Mouse (Mus musculus) lung, postnatal 10 days (tissue): ENCODE results near the gene Flrt2.
A peak's percentile ranks its signal among the peaks of the same experiment; 100 is the strongest.
"Not testable (repeated sequence)": the region's sequence is repeated elsewhere in the genome, so short reads cannot be mapped to it uniquely, and the experiment has no call there.

Experiments used
- DNase-seq: peaks from one replicate; pipeline ENCODE4 v3.0.0; 2021

The Flrt2 gene

GRCm38 (mm10) chr12:95691961-95692767 is at the start of gene Flrt2:
Flrt2 (plus strand) TSS chr12:95692226.
- DNase-seq = peak; percentile 24

DNA sequence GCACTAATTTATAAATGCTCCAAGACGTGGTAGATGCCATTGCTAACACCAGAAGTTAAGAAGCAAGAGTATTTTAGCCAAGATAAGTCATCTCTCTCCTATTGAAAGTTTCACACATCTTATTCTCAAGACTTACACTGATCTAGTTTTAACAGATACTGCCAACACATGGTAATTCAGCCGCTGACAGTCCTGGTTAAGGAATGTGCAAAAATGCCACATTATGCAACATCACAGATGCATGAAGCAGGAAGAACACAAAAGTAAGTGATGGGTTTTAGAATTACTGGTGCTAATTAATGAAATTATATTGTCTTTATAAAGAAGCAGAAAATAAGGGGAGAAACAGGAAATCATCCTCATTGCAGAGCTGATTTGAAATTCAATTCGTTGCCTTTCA is 49.8 kb upstream of the Flrt2 start:
- DNase-seq = no peak

DNA sequence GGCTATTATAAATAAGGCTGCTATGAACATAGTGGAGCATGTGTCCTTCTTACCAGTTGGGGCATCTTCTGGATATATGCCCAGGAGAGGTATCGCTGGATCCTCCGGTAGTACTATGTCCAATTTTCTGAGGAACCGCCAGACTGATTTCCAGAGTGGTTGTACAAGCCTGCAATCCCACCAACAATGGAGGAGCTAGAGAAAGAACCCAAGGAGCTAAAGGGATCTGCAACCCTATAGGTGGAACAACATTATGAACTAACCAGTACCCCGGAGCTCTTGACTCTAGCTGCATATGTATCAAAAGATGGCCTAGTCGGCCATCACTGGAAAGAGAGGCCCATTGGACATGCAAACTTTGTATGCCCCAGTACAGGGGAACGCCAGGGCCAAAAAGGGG is 44.8 kb upstream of the Flrt2 start:
- DNase-seq = not testable (repeated sequence)

- DNase-seq = no peak
Observed at GRCm38 (mm10) chr12:95652172-95653156, 39.6 kb upstream of the Flrt2 start.

- DNase-seq = no peak
Observed at GRCm38 (mm10) chr12:95656594-95656993, 35.4 kb upstream of the Flrt2 start.

GRCm38 (mm10) chr12:95667296-95667695 is 24.7 kb upstream of the Flrt2 start:
- no peak for DNase-seq

GRCm38 (mm10) chr12:95675711-95676110 is 16.3 kb upstream of the Flrt2 start:
- no peak for DNase-seq

GRCm38 (mm10) chr12:95690819-95691218 is 1.2 kb upstream of the Flrt2 start:
- DNase-seq = peak; percentile 22

GRCm38 (mm10) chr12:95692948-95693650 is 1.1 kb downstream of the Flrt2 start:
- no peak for DNase-seq

DNA sequence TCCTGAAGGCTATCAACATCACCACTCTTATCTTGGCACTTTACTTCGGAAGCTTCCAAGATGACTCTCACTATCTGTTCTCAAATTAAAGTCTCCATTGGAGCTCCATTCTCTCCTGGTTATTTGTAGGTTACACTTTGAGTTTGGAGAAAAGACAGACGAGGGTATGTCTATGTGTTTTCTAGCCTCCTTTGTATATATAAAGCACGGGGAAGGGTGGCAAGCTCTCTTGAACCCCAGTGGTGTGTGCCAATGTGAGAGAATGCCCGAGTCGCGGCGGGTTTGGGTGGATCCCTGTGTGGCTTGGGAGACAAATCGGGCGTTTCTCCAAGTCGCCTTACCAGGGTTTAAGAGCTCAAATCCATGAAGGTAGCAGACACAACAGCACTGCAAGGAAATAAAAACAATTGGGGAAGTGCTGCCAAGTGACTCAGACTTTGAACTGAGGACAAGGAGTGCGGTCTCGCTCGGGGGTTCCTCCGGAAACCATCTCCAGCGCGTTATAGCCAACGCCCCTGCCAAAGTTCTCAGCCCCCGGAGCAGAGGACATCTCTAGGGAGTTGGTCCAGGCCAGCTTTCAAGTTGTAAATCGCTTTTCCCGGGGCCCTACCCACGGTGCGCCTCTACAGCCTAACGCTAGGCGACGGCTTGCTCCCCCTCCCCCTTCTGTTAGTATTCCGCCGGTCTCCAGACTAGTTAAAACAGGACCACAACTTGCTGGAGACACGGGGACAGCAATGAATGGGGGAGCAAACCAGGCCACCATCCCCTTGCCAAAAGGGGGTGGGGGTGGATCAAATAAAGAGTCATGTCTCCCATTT is 1.8 kb downstream of the Flrt2 start:
- peak; percentile 44 for DNase-seq

DNA sequence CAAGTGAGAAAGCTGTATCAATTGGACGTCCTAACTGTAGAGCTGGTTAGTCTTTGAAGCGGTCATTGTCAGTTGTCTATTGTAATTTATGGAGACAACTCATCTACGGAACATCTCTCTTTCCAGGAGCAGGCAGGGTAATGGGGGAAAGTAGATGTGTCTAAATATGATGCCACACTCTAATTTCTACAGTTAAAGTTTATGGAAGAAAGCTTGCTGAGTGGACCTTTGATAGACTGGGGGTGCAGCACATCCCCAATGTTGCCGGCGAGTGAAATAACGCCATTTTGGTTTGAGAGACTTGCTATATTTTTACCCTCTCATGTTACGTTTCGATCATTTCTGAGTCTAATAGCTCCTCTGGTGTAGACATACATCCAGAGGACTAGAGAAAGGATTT is 2.5 kb downstream of the Flrt2 start:
- peak; percentile 1 for DNase-seq

DNA sequence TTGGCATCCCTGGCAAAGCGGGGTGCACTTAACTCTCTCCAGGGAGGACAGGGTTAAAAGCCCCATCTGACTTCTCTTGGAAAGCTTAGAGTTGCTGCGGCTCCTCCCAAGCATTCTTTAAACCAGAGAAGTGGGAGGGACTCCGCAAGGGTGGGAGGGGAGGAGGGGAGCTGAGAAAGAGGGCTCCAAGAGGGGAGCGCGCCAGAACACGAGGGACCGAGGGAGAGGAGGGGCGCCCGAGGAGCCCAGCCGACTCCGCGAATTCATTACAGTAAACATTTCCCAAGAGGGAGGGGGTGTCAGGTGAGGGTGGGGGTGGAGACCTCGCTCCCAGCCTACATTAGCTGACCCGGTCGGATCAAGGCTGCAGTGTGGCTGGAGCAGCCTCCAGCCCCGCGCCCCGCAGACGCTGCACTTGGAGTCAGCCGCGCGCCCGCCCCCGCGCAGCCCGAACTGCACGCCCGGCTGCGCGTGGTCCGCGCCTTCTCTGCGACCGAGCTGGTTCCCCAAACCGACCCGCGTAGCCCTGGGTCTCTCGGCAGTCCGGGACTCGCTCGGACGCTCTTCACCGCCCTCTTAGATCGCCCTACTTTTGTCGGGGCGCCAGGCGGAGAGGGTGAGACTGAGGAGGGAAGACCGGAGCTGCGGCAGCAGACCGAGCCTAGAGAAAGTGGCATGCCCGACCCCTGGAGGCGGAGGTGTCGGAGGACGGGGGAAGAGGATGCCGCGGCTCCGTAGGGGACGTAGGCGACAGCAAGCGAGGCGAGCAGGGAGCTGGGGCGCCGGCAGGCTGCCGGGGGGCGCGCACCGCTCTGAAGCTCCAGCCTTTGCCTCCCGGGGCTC is 3.2 kb downstream of the Flrt2 start:
- DNase-seq = peak; percentile 77

GRCm38 (mm10) chr12:95695834-95696521 is 4.0 kb downstream of the Flrt2 start:
- DNase-seq = no peak

DNA sequence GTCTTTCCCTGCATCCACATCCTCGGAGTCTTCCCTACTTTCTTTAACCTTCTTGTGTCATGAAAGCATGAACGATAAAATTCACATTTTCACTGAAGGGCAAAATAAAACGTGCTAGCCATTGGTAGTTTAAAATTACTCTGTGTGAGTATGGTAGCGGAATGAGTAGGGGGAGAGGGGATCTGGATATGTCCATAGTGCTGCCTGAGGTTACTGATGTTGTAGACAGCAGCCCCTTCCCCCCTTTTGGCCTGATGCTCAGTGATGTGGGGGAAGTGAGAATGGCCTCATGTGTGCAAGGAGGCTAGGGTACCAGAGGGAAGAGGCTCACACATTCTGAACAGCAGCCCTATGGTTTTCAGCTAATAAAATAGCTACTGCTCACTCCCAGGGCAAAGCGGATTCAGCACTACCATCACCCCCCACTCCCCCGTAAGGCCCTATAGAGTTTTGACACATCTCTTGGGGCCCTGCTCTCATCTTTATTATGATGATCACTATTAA is 4.5 kb downstream of the Flrt2 start:
- DNase-seq = no peak

- no peak for DNase-seq
Observed at GRCm38 (mm10) chr12:95698556-95698955, 6.5 kb downstream of the Flrt2 start.

- DNase-seq = peak; percentile 2
Observed at GRCm38 (mm10) chr12:95700746-95701145, 8.7 kb downstream of the Flrt2 start.

- DNase-seq = no peak
Observed at GRCm38 (mm10) chr12:95701580-95701979, 9.6 kb downstream of the Flrt2 start.

- DNase-seq = no peak
Observed at GRCm38 (mm10) chr12:95705006-95705405, 13.0 kb downstream of the Flrt2 start.

GRCm38 (mm10) chr12:95723265-95723664 is 31.2 kb downstream of the Flrt2 start:
- no peak for DNase-seq

DNA sequence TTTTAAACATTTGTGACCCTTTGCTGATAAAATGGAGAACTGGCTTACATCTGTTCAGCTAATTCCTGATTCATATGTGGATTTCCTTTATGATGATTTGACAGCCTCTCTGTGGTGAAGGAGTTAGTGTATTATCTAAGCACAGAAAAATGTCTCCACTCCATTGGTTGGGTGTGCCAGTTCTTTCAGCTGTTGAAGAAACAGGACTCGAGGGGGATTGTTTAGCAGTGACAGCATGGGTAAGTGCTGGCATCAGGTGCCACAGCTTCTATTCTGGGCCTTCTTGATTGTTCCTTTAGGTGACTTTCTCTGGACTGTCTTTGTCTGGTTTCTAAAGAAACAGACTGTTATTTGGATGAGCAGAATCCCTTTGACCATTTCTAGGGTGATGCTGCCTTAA is 42.0 kb downstream of the Flrt2 start:
- DNase-seq = no peak
